Mouse (Mus musculus) right cerebral cortex, postnatal 10 days (tissue): ENCODE results near the gene Nacc2.

ENCODE experiments used
- DNase-seq, 2 experiments: peaks; one replicate each; pipeline ENCODE4 v3.0.0; 2021; ENCODE audit warnings: low spot score in 2 of 2

The Nacc2 gene

DNA sequence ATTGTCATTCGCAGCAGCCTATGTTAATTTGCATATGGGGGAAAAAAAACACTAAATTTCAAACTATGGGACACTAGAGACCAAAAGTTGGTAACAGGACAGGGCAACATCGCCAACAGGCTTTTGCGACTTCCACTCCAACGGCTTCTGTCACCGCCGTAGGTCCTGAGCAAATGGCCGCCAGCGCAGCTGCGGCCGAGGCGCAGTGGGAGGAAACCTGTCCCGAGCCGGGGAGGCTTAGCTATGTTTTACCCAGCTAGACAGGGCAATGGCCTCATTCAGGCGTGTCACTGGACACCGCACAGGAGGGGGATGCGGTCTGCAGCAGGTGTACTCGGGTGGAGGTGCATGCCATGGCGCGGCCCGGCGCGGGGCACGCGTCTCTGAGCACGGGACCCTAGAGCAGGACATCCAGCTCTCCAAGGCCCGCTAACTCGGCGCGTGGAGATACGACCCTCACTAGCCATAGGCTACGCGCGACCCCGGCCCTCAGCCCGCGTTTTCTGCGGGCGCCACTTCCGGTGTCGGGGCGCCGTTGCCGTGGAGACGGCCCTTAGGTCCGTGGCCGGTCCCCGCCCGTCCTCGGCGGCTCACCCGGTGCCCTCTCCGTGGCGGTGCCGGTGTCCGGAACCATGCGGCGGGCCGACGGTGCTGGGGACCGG is 16.7 kb upstream of the Nacc2 start:
- peak in 1 of 2 experiments; percentile 66 for DNase-seq

DNA sequence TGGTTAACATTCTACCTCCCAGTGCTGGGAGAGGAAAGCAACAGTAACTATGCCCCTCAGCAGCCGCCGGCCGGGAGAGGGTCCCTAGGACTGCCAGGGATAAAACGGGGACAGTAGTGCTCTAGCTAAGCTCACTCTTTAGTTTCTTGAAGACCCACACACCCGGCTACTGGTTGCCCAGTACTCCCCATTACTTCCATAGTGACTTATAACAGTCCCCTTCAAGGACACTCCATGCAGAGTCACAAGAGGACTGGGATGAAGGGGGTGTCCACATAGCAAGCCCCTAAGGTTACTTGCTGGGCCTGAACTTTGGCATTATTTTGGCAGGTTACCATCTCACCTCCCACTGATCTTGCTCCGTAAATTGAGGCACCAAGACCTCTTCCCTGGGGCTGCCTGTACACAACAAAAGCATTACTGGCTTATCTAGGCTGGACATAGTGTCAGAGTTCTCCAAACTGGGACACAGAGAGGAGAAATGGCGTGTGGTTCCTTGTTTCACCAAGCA is 16.1 kb upstream of the Nacc2 start:
- DNase-seq, result no peak

DNA sequence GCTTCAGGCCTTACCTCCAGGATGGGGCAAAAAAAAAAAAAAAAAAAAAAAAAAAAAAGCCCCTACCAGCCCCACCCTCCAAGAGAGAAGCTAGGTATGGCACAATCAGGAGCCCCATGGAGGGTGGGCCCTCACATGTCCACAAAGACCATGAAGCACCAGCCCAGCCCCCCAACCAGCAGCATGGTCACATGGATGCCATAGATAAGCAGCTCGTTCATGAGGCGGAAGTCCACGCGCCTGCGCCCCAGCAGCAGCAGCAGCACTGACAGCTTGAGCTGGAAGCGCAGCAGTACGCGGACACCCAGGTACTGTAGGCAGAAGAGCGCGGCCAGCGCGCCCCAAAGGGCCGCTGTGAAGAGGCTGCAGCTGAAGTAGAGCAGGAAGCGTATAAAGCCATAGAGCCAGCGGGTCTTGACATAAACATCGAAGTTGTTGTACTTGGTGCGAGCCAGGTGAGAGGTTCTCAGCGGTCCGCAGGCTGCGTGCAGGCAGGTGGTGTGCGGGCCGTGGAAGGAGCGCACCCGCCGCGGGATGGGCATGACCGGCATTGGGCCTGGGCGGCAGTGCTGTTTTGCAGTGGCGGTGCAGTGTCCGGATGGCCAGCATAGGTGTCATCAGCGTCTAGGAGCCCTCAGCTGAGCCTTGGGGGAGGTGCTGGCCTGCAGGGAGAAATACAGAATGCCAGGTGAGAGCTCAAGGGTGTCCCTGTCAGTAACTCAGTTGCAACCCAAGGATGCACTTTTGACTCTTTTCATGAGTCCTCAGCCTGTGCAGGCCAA is 15.4 kb upstream of the Nacc2 start:
- no peak for DNase-seq

DNA sequence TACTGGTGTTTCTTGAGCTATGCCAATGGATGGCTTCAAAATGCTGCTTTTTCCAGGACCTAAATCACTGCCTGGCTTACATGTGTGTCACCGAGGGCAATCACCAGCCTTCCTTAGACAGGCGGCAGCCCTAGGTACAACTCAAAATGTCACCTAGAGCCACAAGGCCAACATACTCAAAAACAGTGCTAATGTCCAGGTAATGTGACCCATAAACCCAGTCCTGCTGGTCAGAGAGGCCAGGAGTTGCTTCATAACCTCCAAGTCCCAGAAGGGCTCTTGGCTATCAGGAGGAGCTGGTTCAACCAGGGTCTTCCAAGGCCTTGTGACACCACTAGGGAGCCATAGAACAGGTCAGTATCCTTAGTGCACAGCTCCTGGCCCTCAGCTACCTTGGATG is 11.6 kb upstream of the Nacc2 start:
- no peak for DNase-seq

DNA sequence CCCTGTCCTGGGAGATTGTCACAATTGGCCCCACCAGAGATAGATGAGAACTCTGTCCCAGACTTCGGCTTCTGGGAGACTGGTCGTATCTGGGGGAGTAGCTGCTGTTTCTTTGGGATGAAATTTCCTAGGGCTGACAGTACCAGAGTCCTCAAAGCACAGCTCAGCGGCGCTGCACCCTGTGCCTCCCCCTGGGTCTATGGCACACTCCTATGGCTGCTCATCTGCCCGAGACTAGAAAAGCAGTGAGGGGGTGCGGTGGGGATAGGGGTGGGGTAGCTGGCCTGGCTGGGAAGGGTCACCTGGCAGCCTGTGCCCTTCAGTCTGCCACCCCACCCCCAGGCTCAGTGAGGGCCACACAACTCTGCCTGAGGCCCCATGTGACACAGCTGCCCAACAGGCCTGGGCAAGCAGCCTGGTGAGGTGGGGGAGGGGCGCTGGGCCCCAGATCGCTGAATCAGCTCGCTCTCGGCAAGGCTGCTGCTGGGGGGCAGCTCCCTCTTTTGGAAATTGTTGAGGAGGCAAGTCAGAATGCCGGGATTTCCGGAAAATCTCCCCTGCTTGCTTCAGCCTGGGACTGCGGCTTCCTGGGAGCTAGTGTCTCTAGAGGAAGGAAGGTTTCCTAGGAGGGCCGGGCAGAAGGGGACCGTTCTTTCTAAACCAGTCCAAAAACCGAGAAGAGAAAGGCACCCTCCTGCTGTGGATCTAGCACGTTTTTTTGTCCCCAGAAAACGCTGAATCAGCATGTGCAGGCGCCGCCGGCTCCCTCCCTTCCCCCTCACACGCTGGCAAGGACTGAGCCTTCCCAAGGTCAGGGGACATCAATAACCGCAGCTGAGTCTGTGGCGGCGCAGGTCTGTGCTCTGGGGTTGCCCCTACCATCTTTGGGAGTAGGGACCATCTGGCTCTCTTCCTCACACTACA is 9.9 kb upstream of the Nacc2 start:
- peak; percentile 93 to 94 for DNase-seq

DNA sequence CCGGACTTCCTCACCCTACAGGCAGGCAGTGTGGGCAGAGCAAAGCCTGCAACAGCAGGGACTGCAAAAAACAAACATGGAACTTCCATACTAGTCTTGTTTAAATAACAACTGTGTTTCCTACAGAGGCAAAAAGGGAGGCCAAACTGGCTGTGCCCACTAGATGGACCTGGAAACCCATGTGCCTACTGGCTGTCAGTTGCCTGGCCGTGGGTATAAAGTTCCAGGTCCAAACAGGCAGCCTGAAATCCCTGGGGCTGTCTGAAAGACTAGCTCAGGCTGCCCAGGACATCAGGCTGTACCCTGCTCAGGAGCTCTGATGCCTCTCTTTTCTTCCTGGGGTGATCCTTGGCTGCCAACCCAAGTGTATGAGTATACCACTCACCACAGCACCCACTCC is 8.3 kb upstream of the Nacc2 start:
- no peak for DNase-seq

DNA sequence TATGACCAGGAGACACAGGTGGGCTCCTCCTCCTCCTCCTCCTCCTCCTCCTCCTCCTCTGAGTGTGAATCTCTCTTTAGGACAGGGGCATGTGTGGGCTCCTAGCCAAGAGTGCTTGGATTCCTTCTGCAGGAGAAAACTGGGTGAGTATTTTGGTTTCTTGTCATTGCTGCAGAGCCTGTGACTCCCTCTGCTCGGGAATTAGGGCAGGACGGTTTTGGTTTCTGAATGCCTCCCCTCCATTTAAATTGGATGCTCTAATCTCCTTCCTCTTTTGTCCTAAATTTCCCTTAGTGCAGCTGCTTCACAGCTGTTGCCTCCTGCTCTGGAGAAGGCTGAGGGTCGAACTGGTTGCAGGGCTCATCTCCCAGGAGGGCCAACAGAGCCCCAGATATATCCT is 6.9 kb upstream of the Nacc2 start:
- peak in 1 of 2 experiments; percentile 46 for DNase-seq

DNA sequence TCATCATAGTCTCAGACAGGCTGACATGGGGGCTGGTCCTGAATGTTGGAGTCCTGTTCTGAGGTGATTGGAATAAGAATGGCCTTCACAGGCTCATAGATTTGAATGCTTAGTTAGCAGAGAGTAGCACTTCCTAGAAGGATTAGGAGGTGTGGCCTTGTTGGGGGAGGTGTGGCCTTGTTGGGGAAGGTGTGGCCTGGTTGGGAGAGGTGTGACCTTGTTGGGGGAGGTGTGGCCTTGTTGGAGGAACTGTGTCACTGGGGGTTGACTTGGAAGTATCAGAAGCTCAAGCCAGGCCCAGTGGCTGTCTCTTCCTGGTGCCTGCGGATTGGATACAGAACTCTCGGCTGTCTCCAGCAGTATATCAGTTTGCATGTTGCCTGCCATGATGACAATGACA is 6.3 kb upstream of the Nacc2 start:
- DNase-seq, result no peak

DNA sequence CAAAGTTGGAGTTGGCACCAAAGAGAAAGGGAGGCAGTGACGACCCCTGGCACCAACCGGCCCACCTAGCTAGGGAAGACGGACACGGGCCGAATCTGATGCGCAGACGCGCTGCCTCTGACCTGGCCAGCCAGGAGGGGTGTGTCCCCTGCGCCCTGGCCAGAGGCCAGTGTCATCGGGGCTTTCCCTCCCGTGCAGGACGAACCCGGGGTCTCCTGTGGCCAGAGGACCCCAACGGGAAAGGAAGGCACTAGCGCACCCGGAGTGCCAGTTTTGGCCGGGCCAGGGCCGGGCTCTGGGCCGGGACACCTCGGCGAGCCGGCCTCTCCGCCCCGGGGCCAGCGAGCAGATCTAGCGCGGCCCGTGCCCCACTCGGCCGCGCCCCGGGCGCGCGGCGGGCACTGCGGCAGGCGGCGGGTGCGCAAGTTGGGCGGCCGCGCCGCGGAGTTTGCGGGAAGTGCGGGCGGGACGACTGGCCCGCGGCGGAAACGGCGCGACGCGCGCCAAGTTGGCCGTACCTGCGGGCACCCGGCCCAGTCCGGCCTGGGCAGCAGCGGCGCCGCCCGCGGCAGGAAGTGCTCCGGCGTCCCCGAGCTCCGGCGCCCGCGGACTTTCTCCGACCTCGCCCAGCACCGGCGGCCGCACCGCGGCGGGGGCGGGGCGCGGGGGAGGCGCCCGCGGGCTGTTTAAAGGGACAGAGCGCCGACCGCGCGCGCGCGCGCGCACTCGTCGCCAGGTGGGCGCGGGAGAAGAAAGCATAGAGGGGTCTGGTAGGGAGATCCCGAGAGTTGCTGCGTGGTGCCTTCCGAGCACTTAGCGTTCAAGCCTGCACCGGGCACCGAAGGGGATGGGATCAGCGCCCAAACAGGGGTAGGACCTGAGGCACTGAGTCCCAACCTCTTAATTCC is 595 bp downstream of the Nacc2 start:
- DNase-seq, result peak in 1 of 2 experiments; percentile 55

DNA sequence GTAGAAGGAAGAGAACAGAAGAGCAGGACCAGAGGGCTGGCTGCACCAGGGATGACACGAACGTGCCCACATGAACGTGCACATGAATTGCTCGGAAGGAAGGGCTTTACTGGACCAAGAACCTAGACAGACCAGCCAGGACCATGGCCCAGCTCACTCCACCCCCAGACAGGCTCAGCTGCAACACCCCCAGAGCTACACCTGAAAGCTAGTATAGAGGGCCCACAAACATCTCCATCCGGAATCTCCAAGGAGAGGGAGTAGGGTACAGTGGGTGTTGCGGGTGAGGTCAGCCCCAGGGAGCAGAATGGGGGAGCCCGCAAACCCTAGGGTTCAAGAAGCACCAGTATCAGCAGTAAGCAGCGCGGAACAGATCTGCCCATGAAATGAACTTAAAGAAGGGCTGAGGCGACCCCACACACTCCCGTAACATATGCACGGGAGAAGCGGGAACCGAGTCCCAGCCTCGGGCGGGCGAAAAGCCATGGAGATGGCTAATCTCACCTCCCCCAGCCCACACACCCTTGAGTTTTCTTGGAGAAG is 1.4 kb downstream of the Nacc2 start:
- DNase-seq, result no peak

DNA sequence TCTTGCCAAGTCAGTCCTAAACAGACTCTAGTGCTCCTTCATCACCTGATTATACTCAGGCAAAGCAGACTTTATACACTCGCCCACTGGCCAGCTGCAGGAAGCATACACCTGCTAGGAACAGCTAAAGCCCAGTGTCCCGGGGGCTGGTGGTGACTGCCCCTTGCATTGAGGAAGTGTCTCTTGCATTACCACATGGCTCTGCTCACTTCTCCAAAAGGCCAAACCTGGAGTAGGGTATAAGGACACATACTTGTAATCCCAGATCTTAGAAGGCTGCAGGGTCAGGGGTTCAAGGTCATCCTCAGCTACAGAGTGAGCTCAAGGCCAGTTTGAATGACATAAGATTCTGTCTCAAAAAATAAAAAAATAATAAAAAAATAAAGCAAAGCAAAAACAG is 3.4 kb downstream of the Nacc2 start:
- DNase-seq, result no peak

DNA sequence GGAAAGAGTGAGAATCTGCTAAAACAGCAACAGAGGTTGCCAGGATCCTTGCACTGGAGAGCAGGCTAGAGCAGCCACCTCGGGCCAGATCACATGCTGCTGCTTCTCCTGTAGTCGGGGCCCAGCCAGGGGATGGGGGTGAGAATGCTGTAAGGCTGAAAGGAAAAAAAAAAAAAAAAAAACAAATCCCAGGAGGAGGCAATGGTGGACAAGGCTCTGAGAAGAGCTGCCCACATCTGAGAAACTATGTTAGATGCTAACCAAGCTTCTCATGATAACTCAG is 3.8 kb downstream of the Nacc2 start:
- DNase-seq, result no peak

DNA sequence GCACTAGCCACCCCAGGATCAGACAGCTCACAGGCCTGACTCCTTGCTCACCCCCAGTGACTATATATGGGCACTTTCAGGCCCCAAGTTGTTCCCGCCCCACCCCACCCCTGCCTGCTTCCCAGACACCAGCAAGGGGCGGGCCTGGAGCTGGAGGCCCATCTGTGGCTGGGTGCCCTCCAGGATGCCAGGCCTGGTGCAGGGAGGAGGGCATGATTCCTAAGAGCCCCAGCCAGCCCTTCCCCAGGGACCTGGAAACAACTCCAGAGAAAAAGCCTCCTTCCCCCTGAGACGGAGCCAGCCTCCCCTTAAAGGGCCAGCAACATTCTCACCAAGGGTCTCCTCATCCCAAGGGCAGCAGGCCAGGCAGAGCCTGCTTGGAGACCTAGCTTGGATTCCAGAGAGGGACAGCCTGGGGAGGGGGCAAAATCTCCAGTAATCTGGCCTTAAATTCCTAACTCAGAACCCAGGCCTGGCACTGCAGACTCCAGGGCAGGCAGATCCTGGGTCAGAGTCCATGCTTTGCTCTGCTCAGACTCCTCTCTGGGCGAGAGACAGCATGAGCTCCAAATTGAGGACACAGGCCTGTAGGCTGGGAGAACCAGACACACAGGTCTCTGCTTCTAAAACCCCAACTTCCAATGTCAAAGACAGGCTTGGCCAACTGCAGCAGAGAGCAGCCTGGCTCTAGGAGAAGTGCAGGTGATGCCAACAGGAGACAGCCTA is 4.3 kb downstream of the Nacc2 start:
- DNase-seq, result peak in 1 of 2 experiments; percentile 50

DNA sequence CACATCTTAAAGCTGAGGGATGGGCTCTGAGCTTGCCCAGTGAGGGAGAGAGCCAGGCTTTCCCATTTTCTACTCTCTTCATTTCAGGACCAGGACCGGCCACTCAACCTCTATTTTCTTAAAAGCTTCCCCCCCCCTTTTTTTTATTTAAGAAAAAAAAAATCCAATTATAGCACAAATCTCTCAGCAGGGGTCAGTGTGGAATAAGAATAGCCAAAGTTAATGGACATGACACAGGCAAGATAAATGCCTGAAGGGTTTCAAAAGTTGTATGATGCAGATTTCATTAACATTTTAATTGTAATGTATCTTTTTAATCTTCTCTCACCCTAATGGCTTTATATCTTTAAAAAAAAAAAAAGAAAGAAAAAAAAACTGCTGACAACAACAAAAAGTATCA is 5.4 kb downstream of the Nacc2 start:
- DNase-seq, result no peak

DNA sequence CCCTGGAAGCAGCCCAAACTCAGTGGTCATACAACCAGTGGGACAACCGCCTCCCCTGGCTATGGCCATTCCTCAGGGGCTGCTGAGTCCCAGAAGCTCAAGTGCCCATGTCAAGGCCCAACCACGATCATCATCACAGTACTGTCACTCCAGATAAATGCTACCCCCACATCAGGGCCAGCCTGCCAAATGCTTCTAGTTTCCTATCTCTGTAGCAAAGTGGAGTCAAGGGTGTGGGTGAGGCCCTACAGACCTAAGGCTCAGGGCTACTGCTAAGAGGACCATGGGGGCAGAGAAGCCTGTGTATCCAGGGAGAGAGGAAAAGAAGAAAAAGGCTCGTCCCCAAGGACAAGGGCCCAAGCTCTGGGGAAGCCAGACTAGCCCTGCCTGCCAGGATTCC is 6.5 kb downstream of the Nacc2 start:
- no peak for DNase-seq

DNA sequence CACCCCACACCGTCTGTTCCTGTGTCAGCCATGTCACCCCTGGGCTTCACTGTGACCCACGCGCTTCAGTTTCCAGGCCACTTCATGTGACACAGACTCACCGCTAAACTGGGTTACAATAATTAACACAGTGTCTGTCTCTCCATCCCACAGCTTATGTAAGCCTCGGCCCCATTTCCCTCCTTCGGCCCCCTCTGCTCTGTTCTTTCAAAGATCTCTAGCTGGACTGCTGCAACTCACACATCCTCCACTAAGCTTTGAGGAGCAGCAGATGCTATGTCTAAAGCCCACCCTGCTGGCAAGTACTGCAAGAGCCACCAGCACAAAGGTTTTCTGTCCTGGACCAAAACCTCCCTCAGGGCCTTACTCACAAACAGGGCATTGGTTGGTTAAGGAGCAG is 7.8 kb downstream of the Nacc2 start:
- DNase-seq, result no peak

DNA sequence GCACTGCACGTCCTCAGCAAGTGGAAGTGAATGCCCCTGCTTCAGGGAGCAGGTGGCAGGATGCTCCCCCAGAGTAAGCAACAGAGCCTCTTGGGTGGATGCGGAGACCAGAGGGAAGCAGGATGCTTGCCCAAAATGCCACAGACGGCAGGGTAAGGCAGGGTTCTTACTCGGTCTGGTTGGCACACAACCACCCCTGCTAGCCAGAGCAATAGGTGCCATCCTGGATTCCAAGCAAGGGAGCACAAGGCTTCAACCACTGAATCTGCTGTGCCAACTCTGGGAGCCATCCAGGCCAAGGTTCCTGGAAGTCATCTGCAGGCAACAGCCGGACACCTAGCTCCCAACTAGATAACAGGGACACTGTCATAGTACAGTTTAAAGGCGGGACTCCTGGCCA is 14.8 kb downstream of the Nacc2 start:
- DNase-seq, result no peak

DNA sequence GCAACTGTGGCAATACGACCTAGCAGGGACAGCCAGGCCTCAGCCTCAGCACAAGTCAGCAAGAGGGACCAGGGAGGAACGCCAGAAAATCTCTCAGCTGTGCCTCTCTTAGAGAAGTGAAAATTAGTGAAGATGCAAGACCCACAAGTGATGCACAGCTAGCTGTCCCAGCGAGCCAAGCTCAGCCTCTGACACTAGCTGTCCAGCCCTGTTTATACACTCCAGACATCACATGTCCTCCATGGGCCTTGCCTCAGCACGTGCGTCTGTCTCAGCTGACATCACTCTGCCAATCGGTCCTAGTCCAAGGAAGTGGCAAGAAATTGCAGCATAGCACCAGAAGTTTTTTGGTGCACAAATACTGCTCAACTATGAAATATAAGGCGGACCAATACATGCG is 16.0 kb downstream of the Nacc2 start:
- DNase-seq, result no peak

DNA sequence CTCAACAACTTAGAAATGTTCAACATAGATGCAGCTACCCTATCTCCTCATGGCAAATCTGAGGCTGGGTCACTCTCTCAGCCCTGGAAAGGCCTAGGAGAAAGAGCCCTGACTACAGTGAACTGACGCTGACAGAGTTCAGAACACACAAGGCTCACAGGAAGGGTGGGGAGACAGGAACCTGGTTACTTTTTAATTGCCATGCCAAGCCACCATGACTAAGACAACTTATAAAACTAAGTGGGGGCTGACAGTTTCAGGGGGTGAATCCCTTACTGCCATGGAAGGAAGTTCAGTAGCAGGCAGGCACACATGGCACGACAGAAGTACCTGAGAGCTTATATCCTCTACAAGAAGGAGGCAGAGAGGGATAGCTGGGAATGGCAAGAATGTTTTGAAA is 16.8 kb downstream of the Nacc2 start:
- DNase-seq, result no peak

DNA sequence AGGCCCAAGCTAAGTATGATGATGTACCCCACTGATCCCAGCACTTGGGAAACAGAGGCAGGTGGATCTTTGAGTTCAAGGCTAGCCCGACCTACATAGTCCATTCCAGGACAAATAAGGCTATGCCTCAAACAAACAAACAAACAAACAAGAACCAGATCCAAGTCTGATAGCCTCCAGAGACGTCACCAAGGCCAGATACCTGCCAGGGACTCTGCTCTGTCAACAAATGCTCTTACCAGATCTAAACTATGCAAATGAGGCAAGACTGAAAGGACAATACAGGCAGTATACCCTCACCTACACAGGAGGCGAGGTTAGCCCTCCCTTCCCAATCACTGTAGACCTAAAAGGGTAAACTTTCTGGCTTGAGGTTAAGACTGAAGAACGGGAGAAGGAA is 22.7 kb downstream of the Nacc2 start:
- DNase-seq, result no peak

DNA sequence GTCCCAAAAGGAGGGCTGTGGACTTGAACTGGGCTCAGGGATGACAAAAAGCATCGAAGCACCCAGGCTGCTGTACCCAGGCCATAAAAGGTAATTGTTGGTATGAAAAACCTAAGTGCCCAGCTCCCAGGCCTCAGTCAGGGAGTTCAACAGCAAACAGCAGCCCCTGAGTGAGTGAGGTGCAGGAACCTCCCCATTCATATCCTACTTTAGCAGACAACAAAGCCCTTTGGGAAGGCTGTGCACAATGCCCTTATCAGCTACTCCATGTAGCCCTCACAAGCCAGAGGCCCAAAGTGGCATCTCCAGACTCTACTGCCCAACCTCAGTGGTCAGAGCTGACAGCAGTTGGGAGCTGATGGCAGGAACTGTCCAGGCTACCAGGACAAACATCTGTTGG is 23.2 kb downstream of the Nacc2 start:
- no peak for DNase-seq
